Mouse (Mus musculus) hindbrain, embryonic 14.5 days (tissue): Measurements from ENCODE around the gene Chrnb4. TPM values are rescaled to one million over a fixed set of nuclear protein-coding genes. Genes with fewer than 3 reads are reported as not detected.
A peak's percentile ranks its signal among the peaks of the same experiment; 100 is the strongest.

Experiments
- ATAC-seq: fragments of 200-750 bp; cut with Nextera tagmentation; 2 replicates; pipeline ENCODE4 v1.8.0; 2017; ENCODE audit warnings: moderate number of reproducible peaks, mild to moderate bottlenecking, moderate TSS enrichment, moderate library complexity; ENCODE audit not compliant: low FRiP score
- DNase-seq: peaks from one replicate; pipeline ENCODE4 v3.0.0-alpha.2; 2015; ENCODE audit warnings: low spot score
- H3K27ac ChIP-seq: fragments of 300-500 bp; sonication (generic); 2 replicates; pipeline ENCODE4 v1.5.1; 2014; ENCODE audit warnings: mild to moderate bottlenecking, moderate library complexity
- H3K27me3 ChIP-seq: fragments of 300-500 bp; sonication (generic); 2 replicates; pipeline ENCODE4 v1.6.1; 2014; ENCODE audit warnings: mild to moderate bottlenecking, low read length, mixed read lengths; ENCODE audit not compliant: control insufficient read depth, insufficient read depth
- H3K36me3 ChIP-seq: fragments of 300-500 bp; sonication (generic); replicated peaks from 2 replicates; pipeline ENCODE4 v1.6.1; 2014; ENCODE audit not compliant: control insufficient read depth, insufficient read depth
- H3K4me1 ChIP-seq: fragments of 300-500 bp; sonication (generic); replicated peaks from 2 replicates; pipeline ENCODE4 v1.6.1; 2014; ENCODE audit warnings: antibody characterized with exemption, low read length, mixed read lengths; ENCODE audit not compliant: control insufficient read depth, insufficient read depth
- H3K4me2 ChIP-seq: fragments of 300-500 bp; sonication (generic); replicated peaks from 2 replicates; pipeline ENCODE4 v1.6.1; 2014; ENCODE audit warnings: mild to moderate bottlenecking, moderate library complexity
- H3K4me3 ChIP-seq: fragments of 300-500 bp; sonication (generic); replicated peaks from 2 replicates; pipeline ENCODE4 v1.5.1; 2014; ENCODE audit warnings: mild to moderate bottlenecking, low read length
- H3K9ac ChIP-seq: fragments of 300-500 bp; sonication (generic); 2 replicates; pipeline ENCODE4 v1.6.1; 2014
- H3K9me3 ChIP-seq: fragments of 300-500 bp; sonication (generic); 2 replicates; pipeline ENCODE4 v1.6.1; 2016; ENCODE audit warnings: low read length; ENCODE audit not compliant: control insufficient read depth
- WGBS: fragments of 180-500 bp; shearing (Covaris S2); extraction: QIAGEN DNeasy Blood & Tissue Kit; methylation state at CpG from one replicate; pipeline ENCODE4 v1.1.7; 2014; 5-methylcytosine and 5-hydroxymethylcytosine counted together
- polyA plus RNA-seq: library from polyadenylated mRNA; unstranded; fragments of >200 nt; fragmentation: Nextera tagmentation; extraction: Ambion mirVana; gene quantifications from 2 replicates; pipeline ENCODE4 v1.2.1, GENCODE M21; 2014

Gene Chrnb4
- polyA plus RNA-seq, 1 experiment from 2014 or later = 1.4 TPM

DNA sequence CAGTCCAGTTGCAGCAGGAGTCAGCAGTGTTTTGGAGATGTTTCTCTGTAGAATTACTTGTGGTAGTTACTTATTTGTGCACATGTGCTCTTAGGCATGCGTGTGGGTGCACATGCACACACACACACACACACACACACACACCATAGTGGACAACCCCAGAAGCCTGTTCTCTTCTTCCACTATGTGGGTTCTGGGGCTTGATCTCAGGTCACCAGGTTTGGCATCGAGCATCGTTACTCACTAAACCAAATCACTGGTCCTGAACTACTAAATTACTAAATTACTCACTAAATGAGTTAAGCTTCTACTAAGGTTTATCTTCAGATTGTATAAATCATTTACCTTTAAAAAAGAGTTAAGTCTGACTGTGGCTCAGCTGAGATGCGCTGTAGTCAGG is 9.5 kb upstream of the Chrnb4 start:
- Histone ChIP-seq H3K4me2 (no peak overlapping the region), H3K4me1 (no peaks in the 10 kb centered on the region), H3K9me3 (no peaks in the 10 kb centered on the region), H3K36me3 (no peaks in the 10 kb centered on the region), H3K4me3 (no peak overlapping the region), H3K27me3 (no peaks in the 10 kb centered on the region; the same call in 1 of the 2 replicates), H3K27ac (no peak overlapping the region), H3K9ac (no peak overlapping the region)
- 88% methylated on average over 4 of the region's 4 CpGs for WGBS
- no peak for DNase-seq
- no peak for ATAC-seq

DNA sequence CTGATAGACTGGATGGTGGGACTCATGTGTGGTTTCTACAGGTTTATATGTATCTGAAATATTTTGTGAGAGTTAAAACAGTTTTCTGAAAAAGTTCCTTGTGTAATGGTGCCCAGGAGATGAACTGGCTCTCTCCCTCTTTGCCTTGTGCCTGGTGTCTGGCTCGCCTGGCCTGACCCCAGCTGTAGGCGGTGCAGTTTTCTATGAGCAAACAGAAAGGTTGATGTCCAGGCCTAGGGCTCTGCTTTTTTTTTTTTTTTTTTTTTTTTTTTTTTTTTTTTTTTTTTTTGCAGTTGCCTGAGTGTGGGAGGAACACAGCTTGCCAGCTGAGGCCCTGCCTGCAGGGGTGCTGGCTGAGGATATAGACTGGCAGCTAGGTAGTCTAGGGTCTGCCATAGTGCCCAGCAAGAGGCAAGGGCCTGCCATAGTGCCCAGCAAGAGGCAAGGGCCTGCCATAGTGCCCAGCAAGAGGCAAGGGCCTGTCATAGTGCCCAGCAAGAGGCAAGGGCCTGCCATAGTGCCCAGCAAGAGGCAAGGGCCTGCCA is 6.9 kb upstream of the Chrnb4 start:
- Histone ChIP-seq H3K4me2 (no peak overlapping the region), H3K9ac (no peak overlapping the region), H3K4me3 (no peak overlapping the region), H3K36me3 (no peaks in the 10 kb centered on the region), H3K9me3 (no peaks in the 10 kb centered on the region), H3K27me3 (no peaks in the 10 kb centered on the region), H3K27ac (no peak overlapping the region), H3K4me1 (no peaks in the 10 kb centered on the region)
- ATAC-seq = no peak
- no peak for DNase-seq
- 44% methylated on average over 2 of the region's 2 CpGs for WGBS

DNA sequence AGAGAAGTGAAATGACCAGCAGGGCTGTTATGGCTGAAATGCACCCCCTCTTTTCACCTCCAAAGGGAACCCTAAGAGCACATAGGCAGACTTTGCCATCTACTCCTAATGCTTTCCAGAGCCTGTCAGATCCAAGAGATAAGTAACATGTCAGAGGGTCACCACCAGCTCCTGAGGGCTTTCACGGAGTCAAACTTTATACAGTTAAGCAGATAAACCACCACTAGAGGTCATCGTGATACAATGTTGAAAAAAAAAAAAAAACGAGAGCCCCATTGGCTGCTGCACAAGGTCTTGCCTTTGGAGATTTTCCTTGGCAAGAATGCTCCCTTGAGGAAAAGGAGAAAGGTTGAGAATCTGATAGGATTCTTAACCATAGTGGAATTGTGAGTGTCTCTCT is 1.8 kb downstream of the Chrnb4 start:
- no peaks in the 10 kb centered on the region for H3K9me3 ChIP-seq
- H3K4me2 ChIP-seq = no peak overlapping the region
- 0% methylated on average over 3 of the region's 3 CpGs for WGBS
- H3K36me3 ChIP-seq = no peaks in the 10 kb centered on the region
- ATAC-seq (no peak), DNase-seq (peak; percentile 33)
- no peak overlapping the region for H3K27ac ChIP-seq
- H3K4me3 ChIP-seq = no peak overlapping the region
- peaks cover 15% of the 10 kb centered on the region for H3K4me1 ChIP-seq
- no peaks in the 10 kb centered on the region; the same call in 1 of the 2 replicates for H3K27me3 ChIP-seq
- H3K9ac ChIP-seq = no peak overlapping the region

DNA sequence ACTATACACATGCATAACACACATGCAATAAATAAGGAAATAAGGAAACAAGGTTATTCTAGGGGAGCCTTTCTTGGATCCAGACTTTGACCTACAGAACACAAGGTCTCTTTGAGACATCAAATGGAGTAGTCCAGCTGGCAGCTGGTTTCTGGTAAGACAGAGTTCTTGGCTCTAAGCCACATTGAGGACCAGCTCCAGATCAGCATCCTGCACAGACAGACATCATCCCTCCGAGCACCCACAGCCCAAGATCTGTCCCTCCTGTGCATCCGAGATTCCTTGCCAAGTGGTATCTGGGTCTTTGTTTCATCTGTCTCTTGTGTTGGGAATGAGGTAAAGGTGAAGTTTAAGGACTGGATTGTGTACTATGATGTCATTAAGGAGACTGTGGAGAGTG is 3.6 kb downstream of the Chrnb4 start:
- WGBS = 74% methylated on average over 2 of the region's 2 CpGs
- Histone ChIP-seq H3K4me3 (no peak overlapping the region), H3K27ac (no peak overlapping the region), H3K4me2 (no peak overlapping the region), H3K4me1 (peaks cover 15% of the 10 kb centered on the region), H3K27me3 (no peaks in the 10 kb centered on the region; the same call in 1 of the 2 replicates), H3K36me3 (no peaks in the 10 kb centered on the region), H3K9ac (no peak overlapping the region), H3K9me3 (no peaks in the 10 kb centered on the region)
- ATAC-seq (no peak), DNase-seq (no peak)

DNA sequence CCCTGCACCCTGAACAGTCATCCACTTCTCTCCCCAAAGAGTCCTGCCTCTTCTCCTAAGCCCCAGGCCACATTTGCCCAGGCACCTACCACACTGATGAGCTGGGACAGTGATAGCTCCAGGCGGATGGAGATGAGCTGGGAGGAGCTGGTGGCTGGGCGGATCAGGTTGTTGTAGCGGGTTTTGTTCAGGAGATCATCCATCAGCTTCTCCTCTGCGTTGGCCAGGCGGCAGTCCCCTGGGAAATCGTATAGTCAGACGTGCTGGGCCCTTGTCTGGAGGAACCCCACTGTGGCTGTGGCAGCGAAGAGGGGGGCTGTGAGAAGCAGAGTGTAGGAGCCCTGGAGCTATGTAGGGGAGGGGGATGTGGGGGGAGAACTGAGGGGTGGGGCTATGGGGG is 4.9 kb downstream of the Chrnb4 start:
- DNase-seq = no peak
- H3K9me3 ChIP-seq = no peaks in the 10 kb centered on the region
- no peak overlapping the region for H3K4me2 ChIP-seq
- WGBS = 6% methylated on average over 8 of the region's 8 CpGs
- no peak overlapping the region for H3K27ac ChIP-seq
- H3K27me3 ChIP-seq = no peaks in the 10 kb centered on the region; the same call in 1 of the 2 replicates
- no peak overlapping the region for H3K9ac ChIP-seq
- no peaks in the 10 kb centered on the region for H3K36me3 ChIP-seq
- H3K4me1 ChIP-seq = peaks cover 13% of the 10 kb centered on the region
- no peak for ATAC-seq
- no peak overlapping the region for H3K4me3 ChIP-seq

DNA sequence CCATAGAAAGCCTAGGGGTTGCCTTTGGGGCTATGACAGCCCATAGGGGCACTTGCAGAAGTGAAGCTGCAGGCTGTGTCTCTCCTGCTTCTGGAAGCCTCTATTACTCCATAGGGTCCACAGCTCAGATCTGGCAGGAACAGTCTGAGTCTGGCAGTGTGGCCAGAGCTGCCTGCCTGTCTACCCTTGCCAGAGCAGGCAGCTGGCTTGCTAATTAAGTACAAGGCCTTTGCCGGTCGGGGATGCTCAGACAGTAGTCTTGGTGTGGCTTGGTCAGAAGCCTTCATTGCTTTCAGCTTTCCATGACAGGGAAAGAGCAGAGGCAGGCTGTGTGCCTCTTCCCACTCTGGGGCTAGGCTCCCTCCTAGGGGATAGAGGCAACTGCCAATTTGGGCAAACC is 7.2 kb downstream of the Chrnb4 start:
- Histone ChIP-seq H3K36me3 (no peaks in the 10 kb centered on the region), H3K4me3 (no peak overlapping the region), H3K4me2 (no peak overlapping the region), H3K27me3 (no peaks in the 10 kb centered on the region), H3K9ac (no peak overlapping the region), H3K9me3 (no peaks in the 10 kb centered on the region), H3K27ac (no peak overlapping the region), H3K4me1 (no peaks in the 10 kb centered on the region)
- no peak for ATAC-seq
- no peak for DNase-seq
- whole genome bisulfite sequencing = 35% methylated on average over 2 of the region's 2 CpGs

DNA sequence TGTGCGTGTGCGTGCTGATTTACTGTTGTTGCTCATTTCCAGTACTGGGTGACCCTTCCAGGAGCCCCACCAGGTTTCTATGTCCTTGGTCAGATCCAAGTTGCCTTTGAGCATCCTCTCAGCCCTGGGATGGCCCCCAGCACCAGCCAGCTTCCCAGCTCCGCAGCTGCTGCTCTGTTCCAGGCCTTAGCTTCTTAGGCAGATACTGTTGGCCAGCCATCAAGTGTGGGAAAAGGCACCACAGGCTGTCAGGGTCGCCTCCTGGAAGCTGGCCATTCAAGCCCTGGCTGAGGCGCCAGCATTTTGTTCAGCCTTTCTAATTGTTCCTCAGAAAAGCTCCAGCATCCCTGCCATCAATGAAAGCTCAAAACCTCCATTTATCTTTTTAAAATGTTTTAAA is 8.6 kb downstream of the Chrnb4 start:
- H3K27me3 ChIP-seq = no peaks in the 10 kb centered on the region
- no peak overlapping the region for H3K27ac ChIP-seq
- DNase-seq (peak; percentile 46), ATAC-seq (peak; percentile 34; the same call in 1 of the 2 replicates)
- no peak overlapping the region for H3K4me3 ChIP-seq
- no peak overlapping the region for H3K4me2 ChIP-seq
- no peaks in the 10 kb centered on the region for H3K4me1 ChIP-seq
- WGBS = 57% methylated on average over 5 of the region's 5 CpGs
- no peak overlapping the region for H3K9ac ChIP-seq
- no peaks in the 10 kb centered on the region for H3K9me3 ChIP-seq
- no peaks in the 10 kb centered on the region for H3K36me3 ChIP-seq

DNA sequence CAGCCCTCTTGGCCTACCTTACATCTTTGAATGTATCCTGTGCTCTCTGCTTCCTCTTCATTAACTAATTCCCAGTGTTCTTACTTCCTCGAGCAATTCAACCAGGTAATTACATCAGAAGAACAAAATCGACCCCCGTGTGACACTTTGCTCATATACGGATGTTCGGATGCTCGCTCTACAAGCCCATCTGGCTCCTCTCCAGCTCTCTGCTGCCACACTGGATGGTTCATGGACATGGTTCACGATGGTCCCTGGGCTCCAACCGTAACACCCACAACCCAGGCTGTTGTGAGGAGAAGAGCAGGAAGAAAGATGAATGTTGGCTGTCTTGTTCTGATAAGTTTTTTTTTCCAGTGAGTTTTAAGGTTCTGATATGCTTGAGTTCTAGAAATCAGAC is 9.6 kb downstream of the Chrnb4 start:
- H3K36me3 ChIP-seq = no peaks in the 10 kb centered on the region
- no peaks in the 10 kb centered on the region for H3K27me3 ChIP-seq
- DNase-seq (no peak), ATAC-seq (no peak)
- no peak overlapping the region for H3K27ac ChIP-seq
- no peak overlapping the region for H3K4me2 ChIP-seq
- WGBS = 71% methylated on average over 8 of the region's 8 CpGs
- no peak overlapping the region for H3K4me3 ChIP-seq
- H3K4me1 ChIP-seq = no peaks in the 10 kb centered on the region
- no peak overlapping the region for H3K9ac ChIP-seq
- no peaks in the 10 kb centered on the region for H3K9me3 ChIP-seq

DNA sequence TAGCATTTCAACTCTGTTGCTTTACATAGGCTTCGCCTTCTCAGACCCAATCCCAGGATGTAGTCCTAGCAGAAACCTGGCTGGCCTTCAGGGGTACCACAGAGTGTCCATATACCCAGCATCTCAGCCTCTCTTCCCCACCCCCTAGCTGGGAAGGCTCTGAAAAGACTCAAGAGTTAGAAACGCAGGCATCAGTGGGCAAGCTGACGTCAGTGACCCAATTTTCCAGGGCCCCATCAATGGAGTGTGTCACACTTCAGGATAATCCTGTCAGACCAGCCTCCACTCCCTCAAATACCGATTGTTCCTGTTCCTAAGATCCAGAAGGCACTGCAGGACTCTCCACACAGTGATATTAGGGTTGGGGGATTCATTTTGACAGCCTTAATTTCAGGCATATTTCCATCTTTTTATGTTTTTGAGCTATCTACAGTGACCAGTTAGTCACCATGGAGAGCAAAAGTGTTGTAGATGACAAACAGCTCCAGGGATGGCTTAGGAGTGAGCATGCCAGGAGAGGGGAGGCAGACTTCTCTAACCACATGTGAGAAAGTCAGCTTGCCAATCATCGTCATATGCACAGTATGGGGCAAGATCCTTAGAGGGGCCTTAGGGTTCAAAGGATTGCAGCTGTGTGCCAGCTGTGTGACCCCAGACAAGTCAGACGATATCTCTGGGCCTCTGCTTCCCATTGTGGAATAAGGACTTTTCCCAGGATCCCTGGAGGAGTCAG is 17.0 kb downstream of the Chrnb4 start:
- Histone ChIP-seq H3K27ac (no peak overlapping the region), H3K36me3 (no peaks in the 10 kb centered on the region), H3K27me3 (peaks cover 4% of the 10 kb centered on the region; the same call in 1 of the 2 replicates), H3K4me2 (no peak overlapping the region), H3K9me3 (no peaks in the 10 kb centered on the region), H3K9ac (no peak overlapping the region), H3K4me1 (no peaks in the 10 kb centered on the region; the same call in 1 of the 2 replicates), H3K4me3 (no peak overlapping the region)
- 0 out of 2 replicates have a peak, but pooled peaks have one; percentile 37 for ATAC-seq
- DNase-seq = no peak
- 65% methylated on average over 6 of the region's 6 CpGs for WGBS
